Mouse (Mus musculus) right cerebral cortex, adult 2 months (tissue): ENCODE results near the gene Amz1.

Experiments
- DNase-seq, 2 experiments: peaks; one replicate each; pipeline ENCODE4 v3.0.0; 2021 to 2022; ENCODE audit warnings: low spot score in 2 of 2

Amz1 gene

DNA sequence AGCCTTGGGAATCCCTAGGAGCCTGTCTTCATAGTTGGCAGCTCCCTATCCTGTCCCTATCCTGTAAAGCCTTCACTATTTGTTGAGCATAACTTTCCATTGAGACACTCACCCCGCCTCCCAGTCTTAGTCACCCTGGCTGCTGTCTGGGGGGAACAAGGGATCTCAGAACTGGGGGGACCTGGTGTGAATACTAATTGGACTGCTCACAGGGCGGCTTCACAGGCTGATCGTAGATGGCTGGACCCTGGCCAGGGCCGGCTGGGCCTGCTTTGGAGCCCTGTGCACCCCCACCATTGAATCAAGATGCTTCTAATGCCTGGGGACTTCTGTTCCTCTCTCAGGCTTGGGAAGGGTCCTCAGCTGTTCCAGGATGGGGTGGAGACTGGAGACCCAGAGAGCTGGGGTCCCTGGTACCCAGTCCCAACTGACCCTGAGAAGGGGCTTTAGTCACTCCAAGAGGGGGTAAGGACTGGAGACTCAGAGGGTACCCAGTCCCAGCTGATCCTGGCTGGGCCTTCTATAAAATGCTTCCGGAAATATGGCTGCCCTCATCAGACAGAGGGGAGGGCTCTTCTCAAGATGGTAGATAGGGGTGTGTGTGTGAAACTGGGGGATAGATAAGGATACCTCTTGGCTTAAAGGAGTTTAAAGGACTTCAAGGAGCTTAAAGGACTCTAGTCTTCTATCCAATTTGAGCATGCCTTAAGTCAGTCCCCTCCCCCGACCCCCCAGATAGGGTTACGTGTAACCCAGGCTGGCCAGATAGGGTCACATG lies 2.3 kb downstream of the Amz1 start:
- no peak for DNase-seq

DNA sequence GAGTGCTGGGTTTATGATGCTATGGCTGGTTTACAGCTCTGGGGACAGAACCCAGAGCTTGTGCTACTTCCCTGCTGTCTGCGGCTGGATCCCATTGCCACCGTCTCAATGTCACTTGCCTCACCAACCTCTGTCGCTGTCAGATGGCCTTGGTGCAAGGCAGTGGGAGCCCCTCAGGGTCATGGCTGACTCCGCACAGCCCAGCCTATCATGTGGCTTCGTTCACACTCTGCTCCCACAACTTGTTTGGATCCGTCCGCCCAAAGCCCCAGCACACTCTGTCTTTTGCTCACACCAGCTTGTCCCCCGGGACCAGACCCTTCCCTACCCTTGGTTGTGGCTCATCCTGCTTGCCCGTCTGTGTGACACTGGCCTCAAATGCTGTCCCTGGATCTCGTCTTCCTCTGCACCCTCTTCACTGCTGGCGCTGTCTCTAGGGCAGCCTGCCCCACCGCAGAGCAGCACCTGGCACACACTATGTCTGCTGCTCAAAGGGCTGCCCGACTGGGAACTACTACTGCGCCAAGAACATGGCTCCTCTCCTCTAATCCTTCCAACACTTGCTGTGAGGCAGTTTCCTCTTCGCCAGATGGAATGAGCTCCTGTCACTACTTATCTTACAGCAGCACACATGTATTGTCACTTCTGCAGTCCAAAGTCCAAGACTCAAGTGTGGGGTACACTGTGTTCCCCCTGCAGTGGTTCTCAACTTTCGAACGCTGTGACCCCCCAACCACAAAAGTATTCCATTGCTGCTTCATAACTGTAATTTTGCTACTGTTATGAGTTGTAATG lies 3.2 kb downstream of the Amz1 start:
- DNase-seq, result no peak

DNA sequence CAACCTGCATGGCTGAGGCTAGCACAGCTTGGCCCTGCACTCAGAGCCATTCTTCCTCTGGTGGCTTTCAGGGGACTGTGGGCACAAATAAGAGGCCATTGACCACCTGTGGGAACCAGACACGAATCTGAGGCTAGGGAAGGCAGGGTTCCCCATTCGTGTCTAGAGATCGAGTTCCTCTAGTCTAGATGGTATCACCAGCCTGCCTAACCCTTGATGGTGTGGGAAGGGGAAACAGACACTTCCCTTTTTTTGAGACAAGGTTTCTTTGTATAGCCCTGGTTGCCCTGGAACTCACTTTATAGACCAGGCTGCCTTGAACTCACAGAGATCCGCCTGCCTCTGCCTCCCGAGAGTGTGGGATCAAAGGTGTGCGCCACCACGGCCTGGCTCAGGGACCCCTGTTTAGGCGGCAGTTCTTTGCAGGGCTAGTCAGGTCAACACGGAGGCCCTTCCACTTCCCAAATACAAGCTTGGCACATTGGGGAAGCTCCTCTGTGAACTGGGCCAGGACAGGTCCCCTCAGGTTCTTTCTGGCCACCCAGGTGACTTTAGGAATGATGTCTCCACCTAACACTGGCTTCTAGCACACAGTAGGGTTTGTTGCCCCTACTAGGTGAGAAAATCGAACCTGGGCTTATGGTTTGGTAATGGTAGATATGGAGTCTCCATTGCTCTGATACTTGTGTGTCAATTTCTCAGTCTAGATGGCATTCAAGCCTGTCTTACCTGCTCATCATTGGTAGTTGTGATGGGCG lies 7.3 kb downstream of the Amz1 start:
- DNase-seq, result no peak

DNA sequence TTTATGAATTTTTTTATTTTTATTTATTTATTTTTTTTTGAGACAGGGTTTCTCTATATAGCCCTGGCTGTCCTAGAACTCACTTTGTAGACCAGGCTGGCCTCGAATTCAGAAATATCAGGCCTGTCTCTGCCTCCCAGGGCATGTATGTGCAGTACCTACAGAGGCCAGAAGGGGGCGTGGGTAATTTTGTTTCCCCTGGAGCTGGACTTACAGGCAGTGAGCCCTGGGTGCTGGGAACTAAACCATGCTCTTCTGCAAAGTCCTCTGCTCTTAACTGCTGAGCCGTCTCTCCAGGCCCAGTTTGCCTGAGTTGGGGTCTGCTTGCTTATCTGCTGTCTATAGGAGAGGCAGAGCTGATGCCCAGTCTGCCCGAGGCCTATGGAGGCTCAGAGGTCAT lies 8.3 kb downstream of the Amz1 start:
- DNase-seq, result no peak

DNA sequence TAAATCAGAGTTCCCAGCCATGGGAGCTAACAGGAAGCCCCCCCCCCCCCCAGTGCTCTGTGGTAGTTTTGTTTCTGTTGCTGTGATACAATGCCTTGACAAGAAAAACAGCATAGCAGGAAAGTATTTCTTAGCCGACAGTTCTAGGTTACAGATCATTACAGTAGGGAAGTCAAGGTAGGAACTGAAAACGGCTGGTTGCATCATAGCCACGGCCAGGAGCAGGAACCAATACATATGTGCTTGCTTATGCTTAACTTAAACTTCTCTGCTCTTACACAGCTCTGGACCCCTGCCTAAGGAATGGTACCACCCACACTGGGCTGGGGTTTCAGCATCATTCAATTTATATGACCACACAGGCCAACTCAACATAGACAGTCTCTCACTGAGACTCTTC lies 9.4 kb downstream of the Amz1 start:
- DNase-seq, result no peak

DNA sequence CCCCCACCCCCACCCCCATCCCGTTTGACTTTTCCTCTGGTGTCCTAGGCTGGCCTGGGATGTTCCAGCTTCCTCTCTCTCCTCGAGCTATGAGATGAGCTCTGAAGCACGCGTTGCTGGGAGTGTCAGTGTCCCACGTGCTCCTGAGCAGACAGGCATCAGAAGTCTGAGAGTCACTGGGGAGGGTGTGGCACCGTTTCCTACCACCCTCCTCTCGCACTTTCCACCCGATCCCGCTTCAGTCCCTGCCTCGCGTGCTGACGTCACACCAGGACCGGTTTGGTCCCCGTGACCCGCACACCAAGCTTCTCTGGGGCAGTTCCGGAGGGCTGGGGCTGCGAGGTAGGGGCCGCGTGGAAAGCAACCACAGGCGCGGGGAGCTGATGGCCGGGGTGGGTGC lies 11.4 kb downstream of the Amz1 start:
- DNase-seq, result peak in 1 of 2 experiments; percentile 41

DNA sequence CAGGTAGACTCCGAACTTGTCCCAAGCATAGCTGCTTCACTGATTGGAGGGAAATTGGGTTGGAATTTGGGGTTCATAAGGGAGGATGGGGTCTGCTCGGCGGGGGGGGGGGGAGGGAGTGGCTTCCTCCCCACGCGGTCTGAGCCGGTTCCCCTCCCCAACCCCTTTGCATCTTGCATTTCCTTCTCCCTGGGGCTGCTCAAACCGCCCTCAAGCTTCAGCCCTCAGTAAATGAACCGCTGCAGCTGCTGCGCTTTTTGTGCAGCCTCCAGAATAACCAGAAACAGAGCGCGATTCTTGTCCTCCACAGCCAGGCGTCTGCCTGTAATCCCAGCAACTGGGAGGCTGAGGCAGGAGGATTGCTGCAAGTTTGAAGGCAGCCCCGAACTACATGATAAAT lies 12.2 kb downstream of the Amz1 start:
- DNase-seq, result no peak

DNA sequence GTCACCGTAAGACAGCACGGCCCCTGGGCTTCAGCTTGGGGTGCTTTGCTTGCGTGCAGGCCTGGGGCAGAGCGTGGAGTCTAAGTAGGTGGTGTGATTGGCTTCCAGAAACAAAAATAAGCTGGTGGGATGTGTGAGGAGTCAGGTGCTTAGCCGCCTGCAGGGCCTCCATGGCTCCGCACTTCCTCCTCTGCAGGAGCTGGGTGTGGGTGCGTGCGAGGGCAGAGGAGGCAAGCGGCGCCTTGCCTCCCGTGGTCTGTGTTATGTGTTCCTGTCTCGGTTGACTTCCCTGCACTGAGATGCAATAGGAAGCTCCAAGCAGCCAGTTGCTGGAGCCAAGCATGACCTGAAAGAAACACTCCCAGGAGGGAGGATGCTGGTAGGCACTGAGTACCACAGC lies 15.9 kb downstream of the Amz1 start:
- peak; percentile 50 to 70 for DNase-seq

DNA sequence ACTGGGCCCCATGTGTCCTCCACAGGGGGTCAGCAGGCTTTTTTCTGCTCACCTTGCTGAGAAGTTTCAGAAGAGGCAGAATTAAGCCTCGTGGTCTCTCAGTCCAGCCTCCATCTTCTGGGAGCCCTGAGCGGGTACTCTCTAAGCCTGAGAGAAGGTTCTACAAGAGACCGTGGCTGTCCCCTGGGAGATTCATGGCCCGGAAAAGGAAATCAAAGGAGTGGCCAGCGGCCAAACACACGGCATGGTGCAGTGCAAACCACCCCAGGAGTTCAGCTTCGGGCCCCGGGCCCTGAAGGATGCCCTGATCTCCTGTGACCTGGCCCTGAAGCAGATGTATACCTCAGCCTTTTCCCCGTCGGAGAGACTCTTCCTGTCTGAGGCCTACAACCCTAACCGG lies 17.1 kb downstream of the Amz1 start:
- no peak for DNase-seq

DNA sequence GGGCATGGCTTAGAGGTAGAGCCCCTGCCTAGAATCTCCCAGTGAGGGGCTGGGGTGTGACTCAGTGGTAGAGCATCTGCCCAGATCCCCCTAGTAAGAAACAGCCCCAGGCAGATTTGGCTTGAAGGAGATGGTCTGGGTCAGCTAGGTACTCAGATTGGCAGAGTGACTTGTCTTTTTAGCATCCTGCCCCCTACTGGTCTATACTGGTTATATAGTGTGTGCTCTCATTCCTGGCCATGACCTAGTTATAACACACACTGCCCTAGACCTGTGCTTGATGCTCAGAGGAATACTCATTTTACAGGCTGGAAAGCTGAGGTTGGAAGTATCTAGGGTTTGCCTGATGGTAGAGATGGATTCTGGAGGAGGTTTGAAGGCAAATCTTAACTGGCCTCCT lies 17.9 kb downstream of the Amz1 start:
- DNase-seq, result no peak

DNA sequence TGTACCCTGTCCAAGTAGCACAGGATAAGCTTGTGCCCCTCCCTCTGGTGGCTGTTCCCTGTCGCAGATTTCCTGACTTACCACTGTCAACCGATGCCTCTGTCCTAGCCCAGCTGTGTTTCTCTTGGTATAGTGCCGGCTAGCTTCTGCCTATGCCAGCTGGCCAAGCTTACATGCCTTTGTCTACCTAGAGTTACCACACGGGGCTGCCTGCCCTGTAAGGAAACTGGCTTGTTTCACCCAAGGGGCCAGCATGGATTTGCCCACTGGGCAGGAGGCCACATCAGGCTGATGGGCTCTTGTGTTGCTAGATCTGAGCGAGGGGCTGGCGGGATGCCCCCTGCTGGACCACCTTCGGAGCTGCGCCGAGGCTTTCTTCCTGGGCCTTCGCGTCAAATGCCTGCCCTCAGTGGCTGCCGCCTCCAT lies 19.8 kb downstream of the Amz1 start:
- DNase-seq, result no peak

DNA sequence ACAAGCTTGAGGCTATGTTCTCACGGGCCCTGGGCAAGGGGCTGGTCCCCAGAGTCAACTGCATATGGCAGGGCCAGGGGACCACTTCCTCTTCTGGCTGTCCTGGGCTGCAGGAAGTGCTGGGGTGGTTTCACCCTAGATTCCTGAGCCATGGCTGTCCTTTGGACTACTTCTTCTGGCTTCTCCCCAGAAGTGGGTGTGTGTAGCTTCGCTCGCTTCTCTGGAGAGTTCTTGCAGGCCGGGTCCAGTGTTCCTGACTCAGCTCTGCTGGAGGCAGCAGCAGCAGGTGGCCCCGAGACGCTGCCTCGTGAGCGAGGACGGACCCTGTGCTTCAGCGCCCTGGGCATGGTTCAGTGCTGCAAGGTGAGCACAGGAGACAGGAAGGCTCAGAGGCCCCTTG lies 24.5 kb downstream of the Amz1 start:
- no peak for DNase-seq

DNA sequence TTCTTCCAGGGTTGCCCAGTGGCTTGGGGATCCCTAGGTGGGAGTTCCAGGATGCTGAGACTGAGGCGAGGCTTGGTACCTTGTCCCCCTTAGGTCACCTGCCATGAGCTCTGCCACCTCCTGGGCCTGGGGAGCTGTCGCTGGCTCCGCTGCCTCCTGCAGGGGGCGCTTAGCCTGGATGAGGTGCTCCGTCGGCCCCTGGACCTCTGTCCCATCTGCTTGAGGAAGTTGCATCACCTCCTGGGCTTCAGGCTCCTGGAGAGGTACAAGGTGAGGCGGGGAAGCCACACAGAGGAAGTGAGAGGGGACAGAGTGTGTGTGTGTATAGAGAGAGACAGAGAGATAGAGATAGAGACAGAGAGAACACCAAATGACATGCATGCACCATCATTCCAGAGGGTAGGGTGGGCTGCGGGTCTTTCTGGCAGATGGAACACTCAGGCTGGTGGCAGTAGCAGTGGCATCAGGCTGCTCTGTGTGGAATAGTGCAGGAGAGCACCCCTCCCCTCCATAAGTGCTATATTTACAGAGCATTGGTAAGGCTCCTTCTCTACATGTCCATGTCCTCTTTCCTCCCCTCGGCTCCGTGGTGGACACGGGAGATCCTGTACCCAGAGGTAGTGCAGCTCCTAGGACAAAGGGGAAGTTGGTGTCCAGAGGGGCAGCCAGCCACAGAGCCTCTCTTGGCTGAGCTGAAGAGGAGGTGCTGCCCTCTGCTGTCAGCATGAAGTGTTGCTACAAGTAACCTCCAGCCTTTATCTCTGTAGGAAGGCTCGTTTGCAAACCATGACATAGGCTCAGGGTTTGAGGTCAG lies 25.3 kb downstream of the Amz1 start:
- peak; percentile 75 to 81 for DNase-seq

DNA sequence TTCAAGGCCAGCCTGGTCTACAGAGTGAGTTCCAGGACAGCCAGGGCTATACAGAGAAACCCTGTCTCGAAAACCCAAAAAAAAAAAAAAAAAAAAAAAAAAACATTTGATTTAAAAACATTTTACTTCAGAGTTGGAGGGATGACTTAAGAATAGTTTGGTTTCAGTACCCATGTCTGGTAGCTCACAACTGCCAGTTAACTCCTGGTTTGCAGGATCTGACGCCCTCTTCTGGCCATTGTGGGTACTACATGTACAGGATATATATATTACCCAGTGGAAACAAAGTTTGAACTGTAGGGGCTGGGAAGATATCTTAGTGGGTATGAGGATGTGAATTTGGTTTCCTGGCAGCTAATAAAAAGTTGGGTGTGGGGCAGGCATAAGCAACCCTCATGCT lies 27.0 kb downstream of the Amz1 start:
- peak; percentile 52 to 67 for DNase-seq

DNA sequence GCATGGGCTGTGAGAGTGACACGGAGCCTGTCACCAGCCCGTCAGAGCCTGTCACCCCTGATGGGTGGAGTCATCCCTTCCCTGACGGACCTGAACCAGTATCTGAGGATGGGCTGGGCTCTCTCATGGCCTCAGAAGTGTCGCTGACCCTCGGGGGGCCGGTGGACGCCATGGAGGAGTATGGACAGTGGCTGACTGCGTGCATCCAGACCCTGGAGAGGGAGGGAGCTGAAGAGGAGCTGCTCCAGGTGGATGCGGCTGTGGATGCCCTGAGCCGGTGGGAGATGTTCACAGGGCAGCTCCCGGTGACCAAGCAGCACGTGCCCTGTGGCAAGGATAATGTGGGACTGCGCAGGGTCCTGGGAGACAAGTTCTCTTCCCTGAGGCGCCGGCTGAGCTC lies 28.1 kb downstream of the Amz1 start:
- no peak for DNase-seq

DNA sequence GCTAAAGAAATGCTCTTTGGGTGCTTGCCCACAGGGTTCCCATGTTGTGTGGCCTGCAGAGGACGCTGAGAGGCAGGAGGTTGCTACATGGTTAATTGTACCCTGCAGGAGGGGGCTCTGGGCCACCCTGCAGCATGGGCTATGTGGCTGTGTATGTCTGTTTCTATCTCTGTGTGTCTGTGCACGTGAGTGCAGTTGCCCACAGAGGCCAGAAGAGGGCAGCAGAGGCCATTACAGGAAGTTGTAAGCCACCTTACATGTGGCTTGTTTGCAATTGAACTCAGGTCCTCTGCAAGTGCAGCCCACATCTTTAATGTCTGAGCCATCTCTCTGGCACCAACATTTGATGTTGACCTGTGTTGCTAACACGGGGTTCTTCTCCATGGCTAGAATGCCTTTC lies 28.7 kb downstream of the Amz1 start:
- DNase-seq, result no peak

DNA sequence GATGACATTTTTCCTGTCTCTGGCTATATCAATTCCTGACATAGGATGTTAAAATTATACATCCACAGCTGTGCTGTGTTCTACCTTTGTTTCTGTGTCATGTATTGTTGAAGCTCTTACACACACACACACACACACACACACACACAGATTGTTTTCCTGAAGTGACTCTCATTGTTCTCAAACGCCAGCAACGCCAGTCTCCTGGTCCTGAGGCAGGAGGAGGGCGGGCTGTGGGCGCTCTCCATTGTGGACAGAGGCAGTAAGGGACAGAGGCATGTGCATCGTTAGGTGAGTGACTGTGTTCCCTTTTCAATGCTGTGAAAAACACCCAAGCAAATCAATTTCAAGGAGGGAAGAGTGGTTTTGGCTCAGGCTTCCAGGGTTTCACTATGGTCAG lies 29.3 kb downstream of the Amz1 start:
- no peak for DNase-seq

DNA sequence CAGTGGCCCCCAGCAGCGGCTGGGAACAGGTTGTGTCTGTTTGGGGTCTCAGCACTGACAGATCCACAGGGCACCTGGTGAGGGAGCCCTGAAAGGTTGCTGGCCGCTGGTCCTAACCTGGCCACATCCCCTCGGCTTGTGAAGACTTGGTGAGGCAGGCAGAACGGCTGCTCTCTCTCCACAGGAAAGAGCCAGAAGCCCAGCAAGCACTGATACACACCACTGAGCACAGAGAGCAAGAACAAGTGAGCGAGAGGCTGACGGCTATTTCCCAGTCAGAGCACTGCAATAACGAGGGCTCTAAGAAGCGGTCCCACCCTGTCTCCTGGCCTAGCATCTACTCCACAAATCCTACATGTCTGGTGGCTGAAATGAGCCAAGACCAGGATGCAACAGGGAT lies 34.9 kb downstream of the Amz1 start:
- DNase-seq, result no peak

DNA sequence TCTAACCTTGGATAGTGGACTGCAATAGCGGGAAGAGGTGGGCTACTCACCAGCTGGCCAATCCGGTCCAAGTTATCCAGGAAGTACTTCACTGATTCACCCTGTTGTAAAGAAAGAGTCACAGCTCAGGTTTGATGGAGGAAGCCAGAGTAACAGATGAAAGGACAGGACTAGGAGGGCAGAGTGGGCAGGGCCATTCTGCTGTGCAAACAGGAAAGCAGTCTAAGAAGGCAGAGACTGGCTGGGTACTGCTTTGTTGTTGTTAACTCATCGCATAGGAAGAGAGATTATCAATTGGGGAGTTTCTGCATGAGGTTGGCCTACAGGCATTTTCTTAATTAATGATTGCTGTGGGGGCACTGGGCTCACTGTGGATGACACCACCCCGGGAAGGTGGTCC lies 38.6 kb downstream of the Amz1 start:
- DNase-seq, result no peak

DNA sequence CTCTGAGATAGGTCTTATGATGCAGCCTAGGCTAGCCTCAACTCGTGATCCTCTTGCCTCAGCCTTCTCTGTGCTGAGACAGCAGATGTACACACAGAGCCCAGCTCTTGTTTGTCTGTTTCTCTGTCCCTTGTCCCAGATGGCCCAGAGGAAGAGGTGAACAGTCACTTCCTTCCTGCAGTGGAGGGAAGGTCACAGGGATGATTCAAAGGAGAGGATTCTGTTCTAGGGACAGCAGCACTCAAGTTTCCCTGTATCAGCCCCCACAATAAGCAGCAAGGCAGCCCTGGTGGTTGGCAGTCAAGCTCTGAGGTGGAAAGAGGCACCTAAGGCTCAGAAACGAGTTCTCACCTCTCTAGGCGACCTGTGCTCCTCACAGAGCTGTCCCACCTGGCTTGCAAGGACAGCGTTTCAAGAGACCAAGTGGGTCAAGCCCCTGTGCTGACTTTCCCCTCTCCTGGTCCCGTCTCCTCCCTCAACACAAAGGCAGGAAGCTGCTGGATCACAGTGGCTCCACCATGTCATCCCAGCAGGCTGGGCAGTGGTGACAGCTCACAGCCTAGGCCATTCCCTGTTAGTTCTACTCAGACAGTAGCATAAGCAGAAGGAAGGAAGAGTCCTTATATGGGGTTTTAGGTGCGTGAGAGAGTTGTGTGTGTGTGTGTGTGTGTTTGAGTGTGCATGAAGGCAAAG lies 41.1 kb downstream of the Amz1 start:
- no peak for DNase-seq

DNA sequence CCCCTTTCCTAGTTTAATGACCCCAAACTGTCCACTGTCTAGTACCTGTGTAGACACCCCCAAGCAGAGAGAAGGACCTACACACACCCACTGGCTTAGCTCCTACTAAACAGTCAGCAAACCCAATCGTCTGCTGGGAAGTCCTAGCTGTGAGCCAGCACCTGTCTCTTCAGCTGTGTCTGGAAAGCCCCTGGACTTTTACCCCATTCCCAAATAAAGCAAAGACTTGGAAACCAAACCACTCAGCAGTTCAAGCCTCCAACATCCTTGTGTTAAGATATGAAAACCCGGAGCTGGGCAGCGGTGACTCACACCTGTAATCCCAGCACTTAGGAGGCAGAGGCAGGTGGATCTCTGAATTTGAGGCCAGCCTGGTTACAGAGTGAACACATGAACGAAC lies 42.6 kb downstream of the Amz1 start:
- no peak for DNase-seq
